In the genomic region with DNA sequence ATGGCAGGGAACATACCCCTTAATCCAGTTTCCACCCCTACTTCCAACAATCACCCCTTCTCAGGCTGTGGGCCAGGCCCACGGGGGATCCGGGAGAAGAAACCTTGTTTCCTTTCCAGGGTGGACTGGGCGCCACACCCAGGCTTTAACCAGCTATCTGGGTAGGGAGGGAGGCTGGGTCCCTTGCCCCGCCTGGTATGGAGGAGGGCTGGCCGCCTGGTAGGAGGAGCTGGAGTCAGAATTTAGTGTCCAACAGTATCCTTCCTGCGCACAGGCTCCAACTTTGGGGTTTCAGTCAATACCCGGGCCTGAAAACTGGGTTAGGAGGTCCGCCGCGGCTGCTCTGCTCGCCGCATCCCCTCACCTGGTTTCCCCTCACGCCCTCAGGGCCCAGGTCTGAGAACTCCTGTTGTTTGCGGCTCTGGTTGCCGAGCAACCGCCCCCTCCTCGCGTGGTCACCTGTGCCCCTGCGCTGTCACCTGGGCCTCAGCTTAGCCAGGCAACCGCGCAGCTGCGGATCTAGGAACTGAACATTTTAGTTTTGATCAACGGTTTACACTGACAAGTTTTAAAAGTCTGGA, we compare ENCODE assay signal across 7 mouse cellular contexts. TPM values are rescaled to one million over a fixed set of nuclear protein-coding genes. Genes with fewer than 3 reads are reported as not detected.
DNase-seq lines count a peak whose midpoint lies in the region; ATAC-seq lines count a peak whose summit lies in the region.

A gene (minus strand): TSS at position 408 of the 581 bp plus-strand sequence.

- peak within 1 kb of the TSS; percentile 33 for H3K4me2 ChIP-seq in stomach, embryonic 14.5 days (replicated peaks; ENCODE audit: low read depth, low read length)

- H3K9ac ChIP-seq in stomach, embryonic 14.5 days (replicated peaks; ENCODE audit: low read depth, low read length) = no peak within 1 kb of the TSS

- no peaks in the 10 kb centered on the region; the same call in 1 of the 2 replicates for H3K9me3 ChIP-seq in forebrain, embryonic 10.5 days
- no peaks in the 10 kb centered on the region for H3K9me3 ChIP-seq in limb, embryonic 10.5 days (replicated peaks)
- H3K9me3 ChIP-seq in stomach, embryonic 14.5 days (ENCODE audit: control insufficient read depth, low read depth, low read length) = no peaks in the 10 kb centered on the region

- H3K27ac ChIP-seq in forebrain, embryonic 10.5 days = peak within 1 kb of the TSS; percentile 16; the same call in 1 of the 2 replicates
- no peak within 1 kb of the TSS for H3K27ac ChIP-seq in limb, embryonic 10.5 days
- peak within 1 kb of the TSS; percentile 28; the same call in 1 of the 2 replicates for H3K27ac ChIP-seq in stomach, embryonic 14.5 days (ENCODE audit: low read length)

- DNase-seq in kidney, postnatal 14 days = peak; percentile 27
- DNase-seq in kidney, adult 9 months = no peak
- no peak for DNase-seq in forebrain, embryonic 10.5 days (ENCODE audit: extremely low spot score, low spot score)
- no peak for DNase-seq in limb, embryonic 10.5 days (ENCODE audit: low spot score)
- DNase-seq in right cerebral cortex, adult 18-20 months = no peak

- peaks cover 28% of the 10 kb centered on the region for H3K4me1 ChIP-seq in forebrain, embryonic 10.5 days
- H3K4me1 ChIP-seq in limb, embryonic 10.5 days = peaks cover 20% of the 10 kb centered on the region
- H3K4me1 ChIP-seq in stomach, embryonic 14.5 days (ENCODE audit: control insufficient read depth, insufficient read depth, low read length) = peaks cover 14% of the 10 kb centered on the region; the same call in 1 of the 2 replicates

- 6% methylated on average over 23 of the region's 23 CpGs for WGBS in forebrain, embryonic 10.5 days
- whole genome bisulfite sequencing in limb, embryonic 10.5 days = 7% methylated on average over 23 of the region's 23 CpGs
- WGBS in stomach, embryonic 14.5 days = 11% methylated on average over 23 of the region's 23 CpGs

- H3K36me3 ChIP-seq in forebrain, embryonic 10.5 days (replicated peaks) = no peaks in the 10 kb centered on the region
- H3K36me3 ChIP-seq in limb, embryonic 10.5 days = no peaks in the 10 kb centered on the region
- H3K36me3 ChIP-seq in stomach, embryonic 14.5 days (ENCODE audit: control insufficient read depth, insufficient read depth, low read length) = no peaks in the 10 kb centered on the region

- H3K4me3 ChIP-seq in forebrain, embryonic 10.5 days = peak within 1 kb of the TSS; percentile 31
- H3K4me3 ChIP-seq in limb, embryonic 10.5 days = peak within 1 kb of the TSS; percentile 17
- H3K4me3 ChIP-seq in stomach, embryonic 14.5 days (ENCODE audit: low read depth, low read length) = peak within 1 kb of the TSS; percentile 18; the same call in 1 of the 2 replicates

- peaks cover 42% of the 10 kb centered on the region for H3K27me3 ChIP-seq in forebrain, embryonic 10.5 days (ENCODE audit: poor library complexity, severe bottlenecking)
- H3K27me3 ChIP-seq in limb, embryonic 10.5 days (ENCODE audit: low read depth, poor library complexity, severe bottlenecking) = peaks cover 45% of the 10 kb centered on the region
- no peaks in the 10 kb centered on the region for H3K27me3 ChIP-seq in stomach, embryonic 14.5 days (ENCODE audit: control insufficient read depth, insufficient read depth, low read length)

- peak; percentile 47 for ATAC-seq in stomach, embryonic 14.5 days (ENCODE audit: insufficient number of reproducible peaks, insufficient read depth, low FRiP score, low read depth)
- ATAC-seq in frontal cortex, adult (ENCODE audit: low TSS enrichment) = no peak

RNA-seq across cellular contexts. Expression of the gene that starts here (rescaled TPM):
- polyA plus RNA-seq in forebrain, embryonic 10.5 days (2016; fragmentation: Nextera tagmentation; extraction: Ambion mirVana) = 2.3 TPM in 2 replicates
- 0.35 and 0.98 TPM in 2 replicates for polyA plus RNA-seq in limb, embryonic 10.5 days (2016; fragmentation: Nextera tagmentation; extraction: Ambion mirVana)
- 9.4 and 11.9 TPM in 2 replicates for polyA plus RNA-seq in stomach, embryonic 14.5 days (2014; fragmentation: Nextera tagmentation; extraction: Ambion mirVana)
